Mouse (Mus musculus) liver, postnatal 0 days (tissue): ENCODE data around the gene Hoxc11. TPM values are rescaled to one million over a fixed set of nuclear protein-coding genes. Genes with fewer than 3 reads are reported as not detected.

Experiments
- ATAC-seq: fragments of 200-750 bp; cut with Nextera tagmentation; 2 replicates; pipeline ENCODE4 v1.8.0; 2017; ENCODE audit warnings: mild to moderate bottlenecking, moderate library complexity
- DNase-seq: peaks from one replicate; pipeline ENCODE4 v3.0.0-alpha.2; 2016
- H3K27ac ChIP-seq: fragments of 300-500 bp; sonication (generic); 2 replicates; pipeline ENCODE4 v1.5.1; 2014; ENCODE audit warnings: antibody characterized with exemption, moderate library complexity, mild to moderate bottlenecking, low read depth
- H3K27me3 ChIP-seq: fragments of 300-500 bp; sonication (generic); 2 replicates; pipeline ENCODE4 v1.6.1; 2014; ENCODE audit warnings: low read length, control low read depth, mixed read lengths; ENCODE audit not compliant: insufficient read depth
- H3K36me3 ChIP-seq: fragments of 300-500 bp; sonication (generic); replicated peaks from 2 replicates; pipeline ENCODE4 v1.6.1; 2014; ENCODE audit warnings: mild to moderate bottlenecking, control low read depth, low read length, moderate library complexity, mixed read lengths; ENCODE audit not compliant: insufficient read depth
- H3K4me1 ChIP-seq: fragments of 300-500 bp; sonication (generic); 2 replicates; pipeline ENCODE4 v1.6.1; 2014; ENCODE audit warnings: antibody characterized with exemption, mild to moderate bottlenecking, control low read depth; ENCODE audit not compliant: insufficient read depth
- H3K4me2 ChIP-seq: fragments of 300-500 bp; sonication (generic); 2 replicates; pipeline ENCODE4 v1.6.1; 2014; ENCODE audit warnings: low read depth, mild to moderate bottlenecking, low read length, moderate library complexity, mixed read lengths
- H3K4me3 ChIP-seq: fragments of 300-500 bp; sonication (generic); 2 replicates; pipeline ENCODE4 v1.5.1; 2014; ENCODE audit warnings: low read depth, low read length
- H3K9ac ChIP-seq: fragments of 300-500 bp; sonication (generic); replicated peaks from 2 replicates; pipeline ENCODE4 v1.6.1; 2014; ENCODE audit warnings: mild to moderate bottlenecking, moderate library complexity
- H3K9me3 ChIP-seq: fragments of 300-500 bp; sonication (generic); 2 replicates; pipeline ENCODE4 v1.6.1; 2016; ENCODE audit warnings: mild to moderate bottlenecking, control low read depth, low read length, mixed read lengths
- CTCF ChIP-seq: sonication (generic); IDR thresholded peaks from 2 replicates; pipeline ENCODE4 v1.5.1; 2016; ENCODE audit warnings: antibody characterized with exemption, low read depth
- EP300 ChIP-seq: IDR thresholded peaks from 2 replicates; pipeline ENCODE4 v1.6.1; 2016; ENCODE audit warnings: antibody characterized with exemption, low read depth, mild to moderate bottlenecking
- WGBS: fragments of 180-500 bp; shearing (Covaris S2); extraction: QIAGEN DNeasy Blood & Tissue Kit; methylation state at CpG from one replicate; pipeline ENCODE4 v1.1.7; 2014; ENCODE audit not compliant: insufficient replicate concordance; 5-methylcytosine and 5-hydroxymethylcytosine counted together
- polyA plus RNA-seq: library from polyadenylated mRNA; unstranded; fragments of >200 nt; fragmentation: Nextera tagmentation; extraction: Ambion mirVana; gene quantifications from 2 replicates; pipeline ENCODE4 v1.2.1, GENCODE M21; 2015

Gene Hoxc11
- polyA plus RNA-seq, 1 experiment from 2014 or later = not detected

DNA sequence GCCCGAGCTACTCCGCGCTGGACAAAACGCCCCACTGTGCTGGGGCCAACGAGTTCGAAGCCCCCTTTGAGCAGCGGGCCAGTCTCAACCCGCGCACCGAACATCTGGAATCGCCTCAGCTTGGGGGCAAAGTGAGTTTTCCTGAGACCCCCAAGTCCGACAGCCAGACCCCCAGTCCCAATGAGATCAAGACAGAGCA is 13.0 kb downstream of the Hoxc11 start, which contains the start of gene Hoxc5:
Gene Hoxc5, plus strand, starts transcription at position 132 of the 199 bp plus-strand sequence.
- H3K36me3 ChIP-seq = no peaks in the 10 kb centered on the region
- no peak within 1 kb of the TSS for H3K4me3 ChIP-seq
- no peak within 1 kb of the TSS for H3K27ac ChIP-seq
- no peak within 1 kb of the TSS for H3K4me2 ChIP-seq
- DNase-seq (no peak), ATAC-seq (no peak)
- H3K4me1 ChIP-seq = no peaks in the 10 kb centered on the region
- no peak within 1 kb of the TSS for H3K9ac ChIP-seq
- no peak for TF ChIP-seq EP300
- no peak for TF ChIP-seq CTCF
- H3K27me3 ChIP-seq = peaks cover 100% of the 10 kb centered on the region
- 2% methylated on average over 12 of the region's 12 CpGs for WGBS
- no peaks in the 10 kb centered on the region for H3K9me3 ChIP-seq

DNA sequence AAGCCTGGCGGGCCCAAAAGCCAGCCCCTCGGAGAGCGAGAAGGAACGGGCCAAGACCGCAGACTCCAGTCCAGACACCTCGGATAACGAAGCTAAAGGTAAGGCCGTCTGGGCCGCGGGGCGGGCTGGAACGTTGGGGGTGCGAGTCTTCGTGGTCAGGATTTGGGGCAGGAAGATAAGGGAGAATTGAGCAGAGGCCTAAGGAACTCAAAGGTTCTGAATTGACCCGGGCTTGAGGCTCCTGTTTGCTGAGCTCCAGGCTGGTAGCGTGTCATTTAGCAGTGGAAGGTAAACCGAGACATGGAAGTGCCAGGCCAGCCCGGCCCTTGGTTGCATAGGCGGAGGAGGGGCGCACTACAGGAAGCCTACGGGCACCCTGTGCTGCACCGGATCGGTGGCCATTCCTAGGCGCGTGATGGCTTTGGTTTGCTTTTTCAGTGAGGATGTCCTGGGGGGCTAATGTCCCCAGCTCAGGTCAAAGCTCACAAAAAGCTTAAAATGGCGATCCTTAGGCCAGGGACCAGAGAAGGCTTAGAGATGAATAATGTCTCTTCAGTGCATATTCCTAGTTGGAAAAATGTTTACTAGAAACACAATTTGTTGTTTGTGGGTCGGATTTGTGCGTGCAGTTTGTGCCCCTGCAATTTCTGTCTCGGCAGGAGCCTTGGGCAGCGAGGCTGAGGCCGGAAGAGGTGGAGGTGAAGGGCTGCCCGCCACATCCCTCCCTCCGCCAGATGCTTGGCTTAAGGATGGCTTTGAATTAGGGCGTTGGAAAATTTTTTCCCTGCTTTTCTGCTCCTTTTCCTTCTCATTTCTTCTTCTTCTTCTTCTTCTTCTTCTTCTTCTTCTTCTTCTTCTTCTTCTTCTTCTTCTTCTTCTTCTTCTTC is 13.5 kb downstream of the Hoxc11 start:
- no peaks in the 10 kb centered on the region for H3K9me3 ChIP-seq
- 4% methylated on average over 34 of the region's 34 CpGs for WGBS
- H3K27me3 ChIP-seq = peaks cover 100% of the 10 kb centered on the region
- H3K36me3 ChIP-seq = no peaks in the 10 kb centered on the region
- DNase-seq (no peak), ATAC-seq (no peak)
- TF ChIP-seq CTCF = no peak
- no peak for TF ChIP-seq EP300
- H3K9ac ChIP-seq = no peak overlapping the region
- no peaks in the 10 kb centered on the region for H3K4me1 ChIP-seq
- H3K4me3 ChIP-seq = no peak overlapping the region
- H3K27ac ChIP-seq = no peak overlapping the region
- no peak overlapping the region for H3K4me2 ChIP-seq

- Histone ChIP-seq H3K36me3 (no peaks in the 10 kb centered on the region), H3K27me3 (peaks cover 100% of the 10 kb centered on the region), H3K4me3 (no peak overlapping the region), H3K4me1 (no peaks in the 10 kb centered on the region), H3K9me3 (no peaks in the 10 kb centered on the region), H3K4me2 (no peak overlapping the region), H3K9ac (no peak overlapping the region), H3K27ac (no peak overlapping the region)
- ATAC-seq = no peak
- 45% methylated on average over 1 of the region's 1 CpGs for WGBS
- TF ChIP-seq EP300 = no peak
- TF ChIP-seq CTCF = no peak
- no peak for DNase-seq
Measured at GRCm38 (mm10) chr15:102969296-102969695, 15.1 kb downstream of the Hoxc11 start.

DNA sequence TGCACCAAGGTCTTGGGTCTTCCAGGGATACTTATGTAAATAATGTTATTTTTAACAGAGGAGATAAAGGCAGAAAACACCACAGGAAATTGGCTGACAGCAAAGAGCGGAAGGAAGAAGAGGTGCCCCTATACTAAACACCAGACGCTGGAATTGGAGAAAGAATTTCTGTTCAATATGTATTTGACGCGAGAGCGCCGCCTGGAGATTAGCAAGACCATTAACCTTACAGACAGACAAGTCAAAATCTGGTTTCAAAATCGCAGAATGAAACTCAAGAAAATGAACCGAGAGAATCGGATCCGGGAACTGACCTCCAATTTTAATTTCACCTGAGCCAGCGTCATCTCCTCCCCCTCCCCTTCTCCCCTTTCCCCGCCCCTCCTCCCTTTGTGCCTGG is 16.5 kb downstream of the Hoxc11 start:
- H3K36me3 ChIP-seq = no peaks in the 10 kb centered on the region
- no peak overlapping the region for H3K4me2 ChIP-seq
- H3K4me1 ChIP-seq = no peaks in the 10 kb centered on the region
- no peak overlapping the region for H3K9ac ChIP-seq
- TF ChIP-seq CTCF = peak; percentile 16; the same call in 1 of the 2 replicates
- no peak for TF ChIP-seq EP300
- WGBS = 2% methylated on average over 12 of the region's 12 CpGs
- no peak overlapping the region for H3K27ac ChIP-seq
- H3K27me3 ChIP-seq = peaks cover 98% of the 10 kb centered on the region
- DNase-seq (no peak), ATAC-seq (no peak)
- H3K9me3 ChIP-seq = no peaks in the 10 kb centered on the region
- H3K4me3 ChIP-seq = no peak overlapping the region

DNA sequence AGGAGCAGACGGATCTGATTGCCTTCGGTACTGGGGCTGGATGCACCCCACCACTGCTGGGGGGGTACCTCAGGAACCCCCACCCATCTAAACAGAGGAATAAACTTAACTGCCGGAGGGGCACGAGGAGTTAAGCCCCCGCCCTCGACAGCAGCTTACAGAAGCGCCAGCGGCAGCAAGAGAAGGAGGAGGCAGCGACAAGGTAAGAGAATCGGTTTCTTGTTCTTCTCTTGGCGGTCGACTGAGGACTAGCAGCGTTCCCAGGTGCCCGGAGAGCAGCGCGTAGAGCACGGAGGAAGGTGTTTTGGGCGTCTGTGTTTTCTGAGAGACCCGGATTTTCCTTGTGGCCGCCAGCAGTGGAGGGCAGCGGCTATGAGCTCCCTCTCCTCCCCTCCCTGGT is 18.0 kb downstream of the Hoxc11 start:
- DNase-seq = no peak
- Histone ChIP-seq H3K4me3 (no peak overlapping the region), H3K9ac (no peak overlapping the region), H3K4me2 (no peak overlapping the region), H3K27ac (no peak overlapping the region), H3K36me3 (no peaks in the 10 kb centered on the region), H3K4me1 (peaks cover 5% of the 10 kb centered on the region), H3K27me3 (peaks cover 98% of the 10 kb centered on the region), H3K9me3 (no peaks in the 10 kb centered on the region)
- no peak for ATAC-seq
- TF ChIP-seq EP300 (no peak), CTCF (no peak)
- 2% methylated on average over 21 of the region's 21 CpGs for WGBS

DNA sequence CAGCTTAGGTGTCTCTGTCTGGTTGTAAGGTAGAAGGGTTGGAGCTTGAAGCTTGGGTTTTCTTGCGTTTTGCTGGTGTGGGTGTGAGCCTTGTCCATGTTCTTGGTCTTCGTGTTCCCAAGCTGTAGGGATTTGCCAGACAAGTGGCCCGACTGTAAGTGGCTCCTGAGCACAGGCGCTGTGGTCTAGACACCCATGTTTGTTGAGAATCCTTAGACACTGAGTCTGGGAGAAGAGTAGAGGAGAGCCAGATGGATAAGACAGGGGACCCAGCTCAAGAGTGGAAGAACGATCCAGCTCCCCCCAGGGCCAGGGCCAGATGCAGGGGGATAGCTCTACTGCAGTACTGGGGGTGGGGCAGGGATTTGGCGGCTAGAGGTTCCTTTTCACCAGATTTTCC is 18.5 kb downstream of the Hoxc11 start:
- Histone ChIP-seq H3K4me3 (no peak overlapping the region), H3K36me3 (no peaks in the 10 kb centered on the region), H3K9me3 (no peaks in the 10 kb centered on the region), H3K9ac (no peak overlapping the region), H3K4me1 (peaks cover 8% of the 10 kb centered on the region), H3K4me2 (no peak overlapping the region), H3K27ac (no peak overlapping the region), H3K27me3 (peaks cover 98% of the 10 kb centered on the region)
- no peak for DNase-seq
- 8% methylated on average over 6 of the region's 6 CpGs for whole genome bisulfite sequencing
- ATAC-seq = no peak
- TF ChIP-seq EP300 = no peak
- no peak for TF ChIP-seq CTCF
